Comparison of ENCODE assay signal across 29 mouse cellular contexts in the genomic region with DNA sequence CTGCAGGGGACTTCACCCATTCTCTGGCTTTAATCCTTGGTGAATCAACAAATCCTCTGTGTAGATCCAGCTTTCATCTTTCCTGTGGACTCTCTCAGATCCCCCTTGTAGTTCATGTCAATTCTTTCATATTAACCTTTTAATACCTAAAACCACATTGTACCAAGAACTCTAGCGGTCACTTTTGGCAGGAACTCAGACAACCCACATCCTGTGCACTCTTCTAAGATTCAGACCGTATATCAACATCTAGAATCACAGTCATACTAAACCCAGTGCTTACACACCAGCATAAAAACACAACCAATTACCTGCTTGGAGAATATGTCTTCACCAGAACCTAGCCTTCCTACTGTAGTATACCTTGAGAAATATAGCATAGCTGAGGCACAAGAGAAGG.
"Had no signal": no experiment of that assay in that cellular context is flagged by ENCODE, and none has a peak within 500 bp of the region (broad histone marks: within the 10 kb centered on the region; RNA-seq: fewer than 3 reads in every experiment).

No protein-coding gene starts in this region.

- H3K4me2 ChIP-seq: heart, embryonic 11.5 days; heart, embryonic 13.5 days; heart, embryonic 15.5 days; hindbrain, embryonic 13.5 days; hindbrain, embryonic 15.5 days; intestine, embryonic 15.5 days; limb, embryonic 12.5 days; liver, embryonic 11.5 days; liver, embryonic 13.5 days; liver, embryonic 15.5 days had no signal

- H3K9me3 ChIP-seq: heart, embryonic 13.5 days; heart, embryonic 15.5 days; hindbrain, embryonic 10.5 days; hindbrain, embryonic 13.5 days; hindbrain, embryonic 15.5 days; intestine, embryonic 15.5 days; limb, embryonic 10.5 days; limb, embryonic 12.5 days; liver, embryonic 13.5 days; liver, embryonic 15.5 days had no signal

- DNase-seq: gastrocnemius, adult 2 months; gastrocnemius, postnatal 10 days; gastrocnemius, postnatal 36 days; heart, adult 11 months; heart, adult 2 months; heart, postnatal 14 days; heart, postnatal 36 days; kidney, adult 18-20 months; kidney, adult 8-10 months; kidney, postnatal 10 days; kidney, postnatal 25 days; kidney, postnatal 4 days; liver; liver, embryonic 13.5 days had no signal

- ATAC-seq: hindbrain, postnatal 0 days; intestine, embryonic 15.5 days; intestine, postnatal 0 days had no signal

- H3K9ac ChIP-seq: heart, embryonic 13.5 days; heart, embryonic 15.5 days; hindbrain, embryonic 13.5 days; hindbrain, embryonic 15.5 days; intestine, embryonic 15.5 days; limb, embryonic 12.5 days; liver, embryonic 13.5 days; liver, embryonic 15.5 days had no signal

- H3K27me3 ChIP-seq: heart, embryonic 13.5 days; heart, embryonic 15.5 days; hindbrain, embryonic 13.5 days; hindbrain, embryonic 15.5 days; intestine, embryonic 15.5 days; limb, embryonic 12.5 days; liver, embryonic 13.5 days; liver, embryonic 15.5 days had no signal

- H3K27ac ChIP-seq: gastrocnemius, adult 2 months; heart, adult 2 months; heart, embryonic 13.5 days; heart, embryonic 15.5 days; hindbrain, embryonic 10.5 days; hindbrain, embryonic 13.5 days; hindbrain, embryonic 15.5 days; hindbrain, postnatal 0 days; intestine, embryonic 15.5 days; layer of hippocampus, adult 2 months; left cerebral cortex, adult 2 months; limb, embryonic 10.5 days; limb, embryonic 12.5 days; liver, embryonic 13.5 days; liver, embryonic 15.5 days had no signal

- H3K36me3 ChIP-seq: heart, embryonic 13.5 days; heart, embryonic 15.5 days; hindbrain, embryonic 10.5 days; hindbrain, embryonic 13.5 days; hindbrain, embryonic 15.5 days; intestine, embryonic 15.5 days; limb, embryonic 10.5 days; limb, embryonic 12.5 days; liver, embryonic 13.5 days; liver, embryonic 15.5 days had no signal

- H3K4me3 ChIP-seq: gastrocnemius, adult 2 months; heart, adult 2 months; heart, embryonic 13.5 days; heart, embryonic 15.5 days; hindbrain, embryonic 10.5 days; hindbrain, embryonic 13.5 days; hindbrain, embryonic 15.5 days; intestine, embryonic 15.5 days; layer of hippocampus, adult 2 months; left cerebral cortex, adult 2 months; limb, embryonic 10.5 days; limb, embryonic 12.5 days; liver, embryonic 13.5 days; liver, embryonic 15.5 days had no signal

- H3K4me1 ChIP-seq: heart, embryonic 13.5 days; heart, embryonic 15.5 days; hindbrain, embryonic 10.5 days; hindbrain, embryonic 15.5 days; intestine, embryonic 15.5 days; limb, embryonic 10.5 days; limb, embryonic 12.5 days; liver, embryonic 13.5 days; liver, embryonic 15.5 days had no signal
